Mouse (Mus musculus) lung, embryonic 14.5 days (tissue): Measurements from ENCODE around the gene Lyrm4. TPM values are rescaled to one million over a fixed set of nuclear protein-coding genes. Genes with fewer than 3 reads are reported as not detected.

Experiments used
- ATAC-seq: fragments of 200-750 bp; cut with Nextera tagmentation; 2 replicates; pipeline ENCODE4 v1.8.0; 2017; ENCODE audit warnings: mild to moderate bottlenecking, moderate TSS enrichment, moderate library complexity; ENCODE audit not compliant: insufficient read depth
- DNase-seq: peaks from one replicate; pipeline ENCODE4 v3.0.0-alpha.2; 2015
- H3K27ac ChIP-seq: fragments of 300-500 bp; sonication (generic); 2 replicates; pipeline ENCODE4 v1.5.1; 2014; ENCODE audit warnings: low read depth, mild to moderate bottlenecking, moderate library complexity
- H3K27me3 ChIP-seq: fragments of 300-500 bp; sonication (generic); 2 replicates; pipeline ENCODE4 v1.6.1; 2014; ENCODE audit warnings: low read length, control low read depth; ENCODE audit not compliant: insufficient read depth
- H3K36me3 ChIP-seq: fragments of 300-500 bp; sonication (generic); 2 replicates; pipeline ENCODE4 v1.6.1; 2014; ENCODE audit warnings: control low read depth; ENCODE audit not compliant: insufficient read depth
- H3K4me1 ChIP-seq: fragments of 300-500 bp; sonication (generic); 2 replicates; pipeline ENCODE4 v1.6.1; 2014; ENCODE audit warnings: antibody characterized with exemption, control low read depth; ENCODE audit not compliant: insufficient read depth
- H3K4me2 ChIP-seq: fragments of 300-500 bp; sonication (generic); 2 replicates; pipeline ENCODE4 v1.6.1; 2014; ENCODE audit warnings: mild to moderate bottlenecking
- H3K4me3 ChIP-seq: fragments of 300-500 bp; sonication (generic); 2 replicates; pipeline ENCODE4 v1.5.1; 2014; ENCODE audit warnings: low read depth, low read length
- H3K9ac ChIP-seq: fragments of 300-500 bp; sonication (generic); 2 replicates; pipeline ENCODE4 v1.6.1; 2014
- H3K9me3 ChIP-seq: fragments of 300-500 bp; sonication (generic); 2 replicates; pipeline ENCODE4 v1.6.1; 2016; ENCODE audit warnings: low read depth, low read length, control low read depth
- CTCF ChIP-seq: IDR thresholded peaks from 2 replicates; pipeline ENCODE4 v1.5.1; 2016; ENCODE audit warnings: antibody characterized with exemption, low read depth
- WGBS: fragments of 180-500 bp; shearing (Covaris S2); extraction: QIAGEN DNeasy Blood & Tissue Kit; methylation state at CpG from one replicate; pipeline ENCODE4 v1.1.7; 2014; 5-methylcytosine and 5-hydroxymethylcytosine counted together
- polyA plus RNA-seq: library from polyadenylated mRNA; unstranded; fragments of >200 nt; fragmentation: Nextera tagmentation; extraction: Ambion mirVana; gene quantifications from 2 replicates; pipeline ENCODE4 v1.2.1, GENCODE M21; 2014

Lyrm4 gene
- polyA plus RNA-seq, 1 experiment from 2014 or later, result 25.9 TPM

GRCm38 (mm10) chr13:36019309-36020274, 97.7 kb downstream of the Lyrm4 start:
- no peak for ATAC-seq
- H3K27ac ChIP-seq, result no peak overlapping the region
- no peaks in the 10 kb centered on the region for H3K27me3 ChIP-seq
- no peaks in the 10 kb centered on the region for H3K4me1 ChIP-seq
- H3K4me3 ChIP-seq, result no peak overlapping the region
- no peaks in the 10 kb centered on the region for H3K36me3 ChIP-seq
- WGBS, result 59% methylated on average over 10 of the region's 10 CpGs
- peak; percentile 72 for TF ChIP-seq CTCF
- DNase-seq, result peak; percentile 97
- H3K9me3 ChIP-seq, result no peaks in the 10 kb centered on the region
- H3K4me2 ChIP-seq, result no peak overlapping the region
- H3K9ac ChIP-seq, result no peak overlapping the region

GRCm38 (mm10) chr13:36018017-36018416, 99.3 kb downstream of the Lyrm4 start:
- no peak overlapping the region for H3K4me2 ChIP-seq
- no peak overlapping the region for H3K27ac ChIP-seq
- H3K9ac ChIP-seq, result no peak overlapping the region
- 84% methylated on average over 2 of the region's 2 CpGs for WGBS
- no peaks in the 10 kb centered on the region for H3K36me3 ChIP-seq
- H3K27me3 ChIP-seq, result no peaks in the 10 kb centered on the region
- H3K4me1 ChIP-seq, result no peaks in the 10 kb centered on the region
- ATAC-seq, result no peak
- DNase-seq, result no peak
- H3K9me3 ChIP-seq, result no peaks in the 10 kb centered on the region
- H3K4me3 ChIP-seq, result no peak overlapping the region
- no peak for TF ChIP-seq CTCF

- no peaks in the 10 kb centered on the region for H3K27me3 ChIP-seq
- H3K4me1 ChIP-seq, result no peaks in the 10 kb centered on the region
- H3K9ac ChIP-seq, result no peak overlapping the region
- DNase-seq (no peak), ATAC-seq (no peak)
- WGBS, result 60% methylated on average over 3 of the region's 3 CpGs
- TF ChIP-seq CTCF, result no peak
- no peak overlapping the region for H3K4me2 ChIP-seq
- no peaks in the 10 kb centered on the region for H3K36me3 ChIP-seq
- no peaks in the 10 kb centered on the region for H3K9me3 ChIP-seq
- no peak overlapping the region for H3K27ac ChIP-seq
- no peak overlapping the region for H3K4me3 ChIP-seq
Observed at GRCm38 (mm10) chr13:36015636-36016035, 101.7 kb downstream of the Lyrm4 start.

GRCm38 (mm10) chr13:36009981-36010380, 107.3 kb downstream of the Lyrm4 start:
- Histone ChIP-seq H3K9ac (no peak overlapping the region), H3K4me2 (no peak overlapping the region), H3K36me3 (no peaks in the 10 kb centered on the region), H3K9me3 (no peaks in the 10 kb centered on the region), H3K27me3 (no peaks in the 10 kb centered on the region), H3K4me3 (no peak overlapping the region), H3K27ac (no peak overlapping the region), H3K4me1 (no peaks in the 10 kb centered on the region)
- ATAC-seq (no peak), DNase-seq (no peak)
- 52% methylated on average over 2 of the region's 2 CpGs for WGBS
- TF ChIP-seq CTCF, result no peak

- WGBS, result 61% methylated on average over 1 of the region's 1 CpGs
- Histone ChIP-seq H3K27me3 (no peaks in the 10 kb centered on the region), H3K36me3 (no peaks in the 10 kb centered on the region), H3K9me3 (no peaks in the 10 kb centered on the region), H3K4me1 (no peaks in the 10 kb centered on the region), H3K4me2 (no peak overlapping the region), H3K4me3 (no peak overlapping the region), H3K27ac (no peak overlapping the region), H3K9ac (no peak overlapping the region)
- TF ChIP-seq CTCF, result no peak
- DNase-seq, result no peak
- no peak for ATAC-seq
Observed at GRCm38 (mm10) chr13:36000798-36001197, 116.5 kb downstream of the Lyrm4 start.

- DNase-seq (no peak), ATAC-seq (no peak)
- Histone ChIP-seq H3K9ac (no peak overlapping the region), H3K4me2 (no peak overlapping the region), H3K27ac (no peak overlapping the region), H3K36me3 (no peaks in the 10 kb centered on the region), H3K9me3 (no peaks in the 10 kb centered on the region), H3K27me3 (no peaks in the 10 kb centered on the region), H3K4me1 (no peaks in the 10 kb centered on the region), H3K4me3 (no peak overlapping the region)
- 87% methylated on average over 4 of the region's 4 CpGs for WGBS
- no peak for TF ChIP-seq CTCF
Observed at GRCm38 (mm10) chr13:35997606-35998005, 119.7 kb downstream of the Lyrm4 start.

GRCm38 (mm10) chr13:35995696-35996426, 121.5 kb downstream of the Lyrm4 start:
- no peak overlapping the region for H3K9ac ChIP-seq
- H3K4me3 ChIP-seq, result no peak overlapping the region
- WGBS, result 74% methylated on average over 2 of the region's 2 CpGs
- no peaks in the 10 kb centered on the region for H3K9me3 ChIP-seq
- no peaks in the 10 kb centered on the region for H3K36me3 ChIP-seq
- H3K27me3 ChIP-seq, result no peaks in the 10 kb centered on the region
- no peak overlapping the region for H3K4me2 ChIP-seq
- H3K27ac ChIP-seq, result no peak overlapping the region
- no peak for TF ChIP-seq CTCF
- no peak for ATAC-seq
- DNase-seq, result no peak
- no peaks in the 10 kb centered on the region for H3K4me1 ChIP-seq
